12 mouse cellular contexts compared by ENCODE assay signal in genomic region chr10:22059415-22059814, GRCm38 (mm10). TPM values are rescaled to one million over a fixed set of nuclear protein-coding genes. Genes with fewer than 3 reads are reported as not detected.
DNase-seq lines count a peak whose midpoint lies in the region; ATAC-seq and TF ChIP-seq lines count a peak whose summit lies in the region.
"Had no signal": no experiment of that assay in that cellular context is flagged by ENCODE, and none has a peak within 500 bp of the region (broad histone marks: within the 10 kb centered on the region; RNA-seq: fewer than 3 reads in every experiment).

No protein-coding gene starts in this region.

- intact Hi-C loops in heart, adult 2 months (cut with DNase I), result no loop called here

- no peak overlapping the region for H3K9ac ChIP-seq in heart, embryonic 16.5 days (ENCODE audit: low read length)
- no peak overlapping the region for H3K9ac ChIP-seq in heart, adult 2 months (ENCODE audit: low read depth, low read length)
- no peak overlapping the region for H3K9ac ChIP-seq in embryonic facial prominence, embryonic 14.5 days (ENCODE audit: low read depth, low read length)
- no peak overlapping the region for H3K9ac ChIP-seq in hindbrain, embryonic 14.5 days
- no peak overlapping the region for H3K9ac ChIP-seq in midbrain, embryonic 13.5 days (replicated peaks)

- no peak for TF ChIP-seq EP300 in heart, adult 2 months (IDR thresholded peaks at IDR 0.05; ENCODE audit: insufficient read depth, low read depth, low read length)

- no peak overlapping the region for H3K4me3 ChIP-seq in heart, embryonic 16.5 days (ENCODE audit: low read length)
- H3K4me3 ChIP-seq in heart, adult 2 months, result no peak overlapping the region
- H3K4me3 ChIP-seq in embryonic facial prominence, embryonic 14.5 days (ENCODE audit: low read depth, low read length), result no peak overlapping the region
- H3K4me3 ChIP-seq in hindbrain, embryonic 14.5 days (replicated peaks; ENCODE audit: low read length), result peak overlapping the region; percentile 58
- peak overlapping the region; percentile 47 for H3K4me3 ChIP-seq in midbrain, embryonic 13.5 days (replicated peaks)

- H3K27ac ChIP-seq in heart, embryonic 16.5 days (ENCODE audit: low read length), result no peak overlapping the region
- no peak overlapping the region for H3K27ac ChIP-seq in heart, adult 2 months
- H3K27ac ChIP-seq in embryonic facial prominence, embryonic 14.5 days (replicated peaks; ENCODE audit: low read depth, low read length), result no peak overlapping the region
- H3K27ac ChIP-seq in hindbrain, embryonic 14.5 days, result no peak overlapping the region
- H3K27ac ChIP-seq in midbrain, embryonic 13.5 days, result no peak overlapping the region

- peak overlapping the region; percentile 94; the same call in 1 of the 2 replicates for H3K4me2 ChIP-seq in heart, embryonic 16.5 days (ENCODE audit: low read depth, low read length)
- H3K4me2 ChIP-seq in embryonic facial prominence, embryonic 14.5 days (ENCODE audit: low read depth, low read length), result peak overlapping the region; percentile 81
- H3K4me2 ChIP-seq in hindbrain, embryonic 14.5 days (replicated peaks), result peak overlapping the region; percentile 90
- H3K4me2 ChIP-seq in midbrain, embryonic 13.5 days (replicated peaks), result peak overlapping the region; percentile 68

- H3K79me2 ChIP-seq in heart, adult 2 months (replicated peaks; ENCODE audit: control insufficient read depth, insufficient read depth, low read length), result no peaks in the 10 kb centered on the region

- H3K27me3 ChIP-seq in heart, embryonic 16.5 days (ENCODE audit: control insufficient read depth, insufficient read depth, low read length), result no peaks in the 10 kb centered on the region
- H3K27me3 ChIP-seq in heart, adult 2 months (ENCODE audit: control insufficient read depth, insufficient read depth, low read length), result no peaks in the 10 kb centered on the region
- H3K27me3 ChIP-seq in embryonic facial prominence, embryonic 14.5 days (replicated peaks; ENCODE audit: control insufficient read depth, insufficient read depth, low read length), result no peaks in the 10 kb centered on the region
- H3K27me3 ChIP-seq in hindbrain, embryonic 14.5 days (ENCODE audit: control insufficient read depth, insufficient read depth, low read length), result no peaks in the 10 kb centered on the region
- no peaks in the 10 kb centered on the region for H3K27me3 ChIP-seq in midbrain, embryonic 13.5 days

- WGBS in heart, embryonic 16.5 days, result 83% methylated on average over 2 of the region's 2 CpGs
- 83% methylated on average over 2 of the region's 2 CpGs for WGBS in heart, adult 2 months
- WGBS in embryonic facial prominence, embryonic 14.5 days, result 84% methylated on average over 2 of the region's 2 CpGs
- WGBS in hindbrain, embryonic 14.5 days, result 95% methylated on average over 2 of the region's 2 CpGs
- WGBS in midbrain, embryonic 13.5 days, result 81% methylated on average over 2 of the region's 2 CpGs

- no peak for ATAC-seq in heart, embryonic 16.5 days (replicated peaks; ENCODE audit: extremely low read depth, insufficient read depth, low FRiP score)
- ATAC-seq in embryonic facial prominence, embryonic 14.5 days (ENCODE audit: low read depth), result no peak
- no peak for ATAC-seq in hindbrain, embryonic 14.5 days (ENCODE audit: low FRiP score)
- no peak for ATAC-seq in midbrain, embryonic 13.5 days

- no peak for DNase-seq in heart, adult 2 months
- DNase-seq in embryonic facial prominence, embryonic 14.5 days (ENCODE audit: low spot score), result no peak
- DNase-seq in hindbrain, embryonic 14.5 days (ENCODE audit: low spot score), result no peak
- no peak for DNase-seq in thymus, adult 18-20 months
- DNase-seq in yolk sac, embryonic 10.5 days (ENCODE audit: low spot score), result no peak
- no peak for DNase-seq in adrenal gland, adult 18-20 months (ENCODE audit: low spot score in 2 of 2)
- DNase-seq: adrenal gland, postnatal 36 days; gastrocnemius, postnatal 25 days had no signal

- TF ChIP-seq POLR2A in heart, adult 2 months (IDR thresholded peaks at IDR 0.05; ENCODE audit: insufficient read depth, low read depth, low read length), result no peak

- H3K9me3 ChIP-seq in heart, embryonic 16.5 days (replicated peaks; ENCODE audit: control insufficient read depth, low read length), result no peaks in the 10 kb centered on the region
- H3K9me3 ChIP-seq in embryonic facial prominence, embryonic 14.5 days (ENCODE audit: control insufficient read depth, low read length), result no peaks in the 10 kb centered on the region
- no peaks in the 10 kb centered on the region for H3K9me3 ChIP-seq in hindbrain, embryonic 14.5 days (ENCODE audit: control insufficient read depth, low read length)
- H3K9me3 ChIP-seq in midbrain, embryonic 13.5 days, result no peaks in the 10 kb centered on the region

- H3K4me1 ChIP-seq in heart, embryonic 16.5 days (ENCODE audit: control insufficient read depth, insufficient read depth, low read length), result no peaks in the 10 kb centered on the region
- no peaks in the 10 kb centered on the region for H3K4me1 ChIP-seq in heart, adult 2 months (ENCODE audit: control insufficient read depth, insufficient read depth, low read length)
- H3K4me1 ChIP-seq in embryonic facial prominence, embryonic 14.5 days (ENCODE audit: control insufficient read depth, insufficient read depth, low read length), result no peaks in the 10 kb centered on the region
- peaks cover 4% of the 10 kb centered on the region; the same call in 1 of the 2 replicates for H3K4me1 ChIP-seq in hindbrain, embryonic 14.5 days (replicated peaks; ENCODE audit: control insufficient read depth, insufficient read depth, low read length)
- peaks cover 7% of the 10 kb centered on the region; the same call in 1 of the 2 replicates for H3K4me1 ChIP-seq in midbrain, embryonic 13.5 days (replicated peaks)

- no peaks in the 10 kb centered on the region for H3K36me3 ChIP-seq in heart, embryonic 16.5 days (ENCODE audit: control insufficient read depth, insufficient read depth)
- H3K36me3 ChIP-seq in heart, adult 2 months (ENCODE audit: control insufficient read depth, insufficient read depth, low read length), result no peaks in the 10 kb centered on the region
- H3K36me3 ChIP-seq in embryonic facial prominence, embryonic 14.5 days (ENCODE audit: control insufficient read depth, insufficient read depth, low read length), result no peaks in the 10 kb centered on the region
- no peaks in the 10 kb centered on the region for H3K36me3 ChIP-seq in hindbrain, embryonic 14.5 days (replicated peaks; ENCODE audit: control insufficient read depth, insufficient read depth)
- no peaks in the 10 kb centered on the region for H3K36me3 ChIP-seq in midbrain, embryonic 13.5 days

- TF ChIP-seq CTCF in heart, adult 2 months (IDR thresholded peaks at IDR 0.05), result no peak

RNA-seq across cellular contexts. Expression of gene 4930444G20Rik, which starts 8.5 kb away (rescaled TPM):
- not detected in 2 replicates for polyA plus RNA-seq in heart, embryonic 16.5 days (2015; fragmentation: Nextera tagmentation; extraction: Ambion mirVana)
- not detected for total RNA-seq in heart, adult 2 months (2021)
- polyA plus RNA-seq in heart, adult 2 months (2012; rRNA removed), result not detected in 2 replicates
- polyA plus RNA-seq in embryonic facial prominence, embryonic 14.5 days (2014; fragmentation: Nextera tagmentation; extraction: Ambion mirVana), result not detected in 2 replicates
- not detected in 2 replicates for polyA plus RNA-seq in hindbrain, embryonic 14.5 days (2014; fragmentation: Nextera tagmentation; extraction: Ambion mirVana)
- not detected in 2 replicates for polyA plus RNA-seq in midbrain, embryonic 13.5 days (2015; fragmentation: Nextera tagmentation; extraction: Ambion mirVana)
- not detected for total RNA-seq in adrenal gland, adult 18-20 months (2021)
- total RNA-seq: adrenal gland, postnatal 36 days; gastrocnemius, postnatal 25 days; layer of hippocampus, postnatal 10 days had no signal
- polyA plus RNA-seq: spleen, adult 2 months had no signal

Comparison
In these comparisons a context has a peak if more than half of its experiments do, and no peak if none do; other contexts are left out.
1. H3K4me3 ChIP-seq: peak in hindbrain, embryonic 14.5 days (single experiment) and midbrain, embryonic 13.5 days (single experiment); none in heart, embryonic 16.5 days (single experiment), heart, adult 2 months (single experiment) and embryonic facial prominence, embryonic 14.5 days (single experiment).
2. Peak in every context shown above with its lines, with median percentiles within 50 percentile points of each other: H3K4me2 ChIP-seq.